Mouse (Mus musculus): ENCODE measurements around the gene Sfi1. TPM values are rescaled to one million over a fixed set of nuclear protein-coding genes. Genes with fewer than 3 reads are reported as not detected.
"Not testable (repeated sequence)": the region's sequence is repeated elsewhere in the genome, so short reads cannot be mapped to it uniquely, and the experiment has no call there.

The Sfi1 gene
- total RNA-seq, 2 experiments from 2014 or later, result 48.2 to 69.5 TPM

- intact Hi-C loops (cut with DNase I), result not testable (repeated sequence)
- DNase-seq (ENCODE audit: low spot score in 2 of 2), result peak in 1 of 2 experiments; percentile 29
Measured at GRCm38 (mm10) chr11:3178968-3179725, 14.1 kb downstream of the Sfi1 start.

- intact Hi-C loops (cut with DNase I), result loop anchor here (2.0 kb wide), 1 partner anchor 13 kb away; no protein-coding TSS in a partner anchor
- peak; percentile 62 to 72 for DNase-seq (ENCODE audit: low spot score in 2 of 2)
Measured at GRCm38 (mm10) chr11:3173425-3174318, 19.6 kb downstream of the Sfi1 start.

DNA sequence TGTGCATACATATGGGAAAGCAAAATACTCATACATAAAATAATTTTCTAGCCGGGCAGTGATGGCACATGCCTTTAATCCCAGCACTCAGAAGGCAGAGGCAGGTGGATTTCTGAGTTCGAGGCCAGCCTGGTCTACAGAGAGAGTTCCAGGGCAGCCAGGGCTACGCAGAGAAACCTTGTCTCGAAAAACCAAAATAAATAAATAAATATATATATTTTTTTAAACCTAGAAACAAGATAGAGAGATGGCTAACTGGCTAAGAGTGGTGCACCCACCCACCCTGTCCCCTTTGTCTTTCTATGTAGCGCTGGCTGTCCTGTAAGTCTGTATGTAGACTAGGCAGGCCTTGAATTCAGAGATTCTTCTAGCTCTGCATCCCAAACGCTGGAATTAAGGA, 20.7 kb downstream of the Sfi1 start:
- intact Hi-C loops (cut with DNase I), result loop anchor here (2.0 kb wide), 1 partner anchor 14 kb away; no protein-coding TSS in a partner anchor

GRCm38 (mm10) chr11:3171931-3172330, 21.3 kb downstream of the Sfi1 start:
- intact Hi-C loops (cut with DNase I), result loop anchor here (2.0 kb wide), 1 partner anchor 15 kb away; no protein-coding TSS in a partner anchor
- peak; percentile 59 to 62 for DNase-seq (ENCODE audit: low spot score in 2 of 2)

More for the DNA sequence above, 20.7 kb downstream of the Sfi1 start:
- DNase-seq (ENCODE audit: low spot score in 2 of 2), result not testable (repeated sequence)

DNA sequence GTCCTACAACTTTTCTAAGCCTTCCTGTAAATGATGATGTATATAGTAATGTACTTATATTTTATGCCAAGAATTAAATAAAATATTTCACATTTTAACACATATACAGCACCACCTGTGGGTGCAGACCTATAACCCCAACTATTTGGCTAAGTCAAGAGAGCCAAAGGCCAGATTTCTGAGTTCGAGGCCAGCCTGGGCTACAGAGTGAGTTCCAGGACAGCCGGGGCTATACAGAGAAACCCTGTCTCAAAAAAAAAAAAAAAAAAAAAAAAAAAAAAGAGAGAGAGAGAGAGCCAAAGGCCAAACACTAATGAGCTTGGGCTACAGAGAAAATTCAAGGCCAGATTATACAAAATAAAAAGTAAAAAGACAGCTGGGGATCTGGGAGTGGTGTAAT, 24.2 kb downstream of the Sfi1 start:
- intact Hi-C loops (cut with DNase I); DNase-seq (ENCODE audit: low spot score in 2 of 2): not testable (repeated sequence)

- DNase-seq (ENCODE audit: low spot score in 2 of 2), result peak; percentile 50 to 61
- intact Hi-C loops (cut with DNase I), result not testable (repeated sequence)
Measured at GRCm38 (mm10) chr11:3167571-3168001, 25.7 kb downstream of the Sfi1 start.

DNA sequence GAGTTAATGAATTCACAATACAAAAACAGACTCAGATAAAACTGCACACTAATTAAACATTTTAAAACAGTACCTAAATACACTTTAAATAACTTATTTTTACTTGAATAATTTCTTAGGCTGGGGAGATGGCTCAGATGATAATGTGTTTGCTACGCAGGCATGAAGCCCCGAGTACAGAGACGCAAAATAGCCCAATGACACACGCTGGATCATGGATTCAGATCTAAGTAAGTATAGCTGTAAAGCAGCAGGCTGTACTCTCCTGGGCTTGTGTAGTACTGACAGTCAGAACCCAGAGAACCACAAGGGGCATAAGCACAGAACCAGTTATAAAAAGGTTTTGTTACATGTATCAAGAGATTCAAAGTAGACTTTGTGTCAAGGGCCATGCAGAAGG, 26.1 kb downstream of the Sfi1 start:
- DNase-seq (ENCODE audit: low spot score in 2 of 2); intact Hi-C loops (cut with DNase I): not testable (repeated sequence)

DNA sequence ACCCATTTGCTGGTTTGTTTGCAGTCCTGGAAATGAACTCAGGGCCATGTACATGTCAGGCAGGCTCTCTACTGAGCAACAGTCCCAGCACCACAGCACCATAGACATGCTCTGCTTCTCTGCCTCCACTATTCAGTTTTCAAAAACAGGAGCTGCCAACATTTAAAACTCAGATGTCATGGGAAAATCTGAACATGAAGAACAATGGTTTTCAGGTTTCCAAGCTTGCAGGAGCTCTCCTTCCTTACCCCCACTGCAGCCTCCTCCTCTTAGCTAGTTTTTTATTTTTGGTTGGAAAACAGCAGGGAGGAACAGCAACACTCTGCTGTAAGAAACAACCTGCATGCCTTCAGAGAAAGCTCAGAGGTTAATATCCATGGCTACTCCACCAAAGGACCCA, 26.9 kb downstream of the Sfi1 start:
- DNase-seq (ENCODE audit: low spot score in 2 of 2); intact Hi-C loops (cut with DNase I): not testable (repeated sequence)

DNA sequence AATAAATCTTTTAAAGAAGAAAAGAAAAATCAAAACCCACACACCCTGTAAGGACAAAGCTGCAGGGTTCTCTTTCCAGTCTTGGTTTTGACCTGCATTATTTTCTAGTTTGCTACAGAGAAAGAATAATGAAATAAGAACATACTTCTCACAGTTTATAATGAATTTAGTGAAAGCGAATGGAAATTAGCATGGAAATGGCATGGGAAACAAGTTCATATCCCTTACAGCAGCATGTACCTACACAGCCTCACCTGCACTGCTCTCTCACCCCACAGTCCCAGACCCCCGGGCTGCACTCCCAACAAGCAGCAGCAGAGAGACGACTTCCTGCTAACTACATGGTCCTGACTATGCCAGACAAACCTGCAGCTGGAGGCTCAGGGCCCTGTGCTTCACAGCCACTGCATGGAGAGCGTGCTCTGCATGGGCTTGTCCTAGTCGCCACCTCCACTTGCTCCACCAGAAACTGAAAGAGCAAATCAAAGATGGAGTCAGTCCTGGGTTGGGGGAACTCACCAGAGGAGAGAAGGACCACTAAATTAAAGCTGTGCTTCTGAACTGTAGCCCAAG, 28.0 kb downstream of the Sfi1 start:
- intact Hi-C loops (cut with DNase I); DNase-seq (ENCODE audit: low spot score in 2 of 2): not testable (repeated sequence)

GRCm38 (mm10) chr11:3163661-3164060, 29.6 kb downstream of the Sfi1 start:
- intact Hi-C loops (cut with DNase I), result not testable (repeated sequence)

GRCm38 (mm10) chr11:3163122-3163521, 30.1 kb downstream of the Sfi1 start:
- peak in 1 of 2 experiments; percentile 43 for DNase-seq (ENCODE audit: low spot score in 2 of 2)
- intact Hi-C loops (cut with DNase I), result not testable (repeated sequence)

More at GRCm38 (mm10) chr11:3163661-3164060, 29.6 kb downstream of the Sfi1 start:
- DNase-seq (ENCODE audit: low spot score in 2 of 2), result not testable (repeated sequence)

DNA sequence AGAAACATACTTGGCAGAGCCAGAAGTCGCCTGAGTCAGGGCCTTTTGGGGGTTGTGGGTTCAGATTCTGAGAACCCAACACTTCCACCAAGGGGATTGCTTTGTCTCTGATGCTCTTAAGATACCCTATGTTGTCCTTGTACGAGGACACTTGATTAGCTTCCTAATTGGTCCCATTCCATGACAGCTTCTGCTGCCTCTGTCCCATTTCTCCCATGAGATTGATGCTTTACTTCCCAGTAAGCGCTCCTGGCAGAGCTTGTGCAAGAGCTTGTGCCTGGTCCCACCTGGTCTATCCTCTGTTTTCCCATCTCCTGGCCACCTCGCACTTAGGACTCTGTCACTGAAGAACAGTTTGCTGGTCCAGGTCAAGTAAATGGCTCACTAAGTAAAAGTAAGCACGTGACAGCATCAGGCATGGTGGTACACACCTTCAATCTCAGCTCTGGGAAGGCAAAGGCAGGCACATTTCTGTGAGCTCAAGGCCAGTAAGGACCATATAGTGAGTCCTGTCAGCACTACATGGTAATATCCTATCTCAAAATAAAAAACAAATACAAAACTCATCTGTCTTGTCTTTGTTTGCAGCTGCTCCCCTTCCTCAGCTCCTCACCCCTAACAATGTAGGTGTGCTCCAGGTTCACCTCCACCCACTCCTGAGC, 30.9 kb downstream of the Sfi1 start:
- peak; percentile 69 to 70 for DNase-seq (ENCODE audit: low spot score in 2 of 2)
- intact Hi-C loops (cut with DNase I), result not testable (repeated sequence)

- DNase-seq (ENCODE audit: low spot score in 2 of 2), result peak; percentile 62 to 69
Measured at GRCm38 (mm10) chr11:3161370-3161769, 31.9 kb downstream of the Sfi1 start.

GRCm38 (mm10) chr11:3158800-3159199, 34.5 kb downstream of the Sfi1 start:
- intact Hi-C loops (cut with DNase I); DNase-seq (ENCODE audit: low spot score in 2 of 2): not testable (repeated sequence)

More at GRCm38 (mm10) chr11:3161370-3161769, 31.9 kb downstream of the Sfi1 start:
- intact Hi-C loops (cut with DNase I), result not testable (repeated sequence)

GRCm38 (mm10) chr11:3157996-3158395, 35.3 kb downstream of the Sfi1 start:
- intact Hi-C loops (cut with DNase I), result not testable (repeated sequence)
- peak in 1 of 2 experiments; percentile 65 for DNase-seq (ENCODE audit: low spot score in 2 of 2)

DNA sequence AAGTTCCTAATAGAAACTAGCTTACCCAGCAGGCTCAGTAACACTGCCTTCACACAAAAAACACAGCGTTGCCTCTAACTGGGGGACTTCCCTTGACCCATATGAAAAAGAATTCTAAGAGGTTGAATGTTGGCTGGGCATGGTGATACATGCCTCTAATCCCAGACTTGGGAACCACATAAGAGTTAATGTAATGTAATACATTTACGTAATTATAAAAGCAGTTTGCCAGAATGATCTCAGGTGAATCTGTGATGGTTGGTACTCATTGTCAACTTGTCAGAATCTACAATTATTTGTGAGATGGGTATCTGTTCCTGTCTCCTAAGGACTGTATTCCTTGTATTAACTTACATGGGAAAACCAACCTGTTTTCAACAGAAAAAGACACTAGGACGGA, 36.3 kb downstream of the Sfi1 start:
- DNase-seq (ENCODE audit: low spot score in 2 of 2); intact Hi-C loops (cut with DNase I): not testable (repeated sequence)

GRCm38 (mm10) chr11:3153666-3154397, 39.4 kb downstream of the Sfi1 start:
- intact Hi-C loops (cut with DNase I), result not testable (repeated sequence)
- DNase-seq (ENCODE audit: low spot score in 2 of 2), result peak; percentile 74 to 78

DNA sequence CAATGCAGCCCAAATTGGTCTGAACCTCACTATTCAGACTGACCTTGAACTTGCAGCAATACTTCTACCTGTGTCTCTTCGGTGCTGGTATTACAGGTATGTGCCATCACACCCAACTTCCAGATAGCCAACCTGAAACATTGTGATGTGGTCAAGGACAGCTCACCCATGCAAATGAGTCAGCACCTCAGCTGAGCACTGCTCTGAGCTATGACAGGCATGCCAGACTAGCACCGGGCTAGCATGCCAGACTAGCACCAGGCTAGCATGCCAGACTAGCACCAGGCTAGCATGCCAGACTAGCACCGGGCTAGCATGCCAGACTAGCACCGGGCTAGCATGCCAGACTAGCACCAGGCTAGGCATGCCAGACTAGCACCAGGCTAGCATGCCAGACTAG, 41.9 kb downstream of the Sfi1 start:
- DNase-seq (ENCODE audit: low spot score in 2 of 2); intact Hi-C loops (cut with DNase I): not testable (repeated sequence)

Measured in left cerebral cortex, postnatal 25 days (tissue).